8 mouse cellular contexts compared by ENCODE assay signal in the genomic region with DNA sequence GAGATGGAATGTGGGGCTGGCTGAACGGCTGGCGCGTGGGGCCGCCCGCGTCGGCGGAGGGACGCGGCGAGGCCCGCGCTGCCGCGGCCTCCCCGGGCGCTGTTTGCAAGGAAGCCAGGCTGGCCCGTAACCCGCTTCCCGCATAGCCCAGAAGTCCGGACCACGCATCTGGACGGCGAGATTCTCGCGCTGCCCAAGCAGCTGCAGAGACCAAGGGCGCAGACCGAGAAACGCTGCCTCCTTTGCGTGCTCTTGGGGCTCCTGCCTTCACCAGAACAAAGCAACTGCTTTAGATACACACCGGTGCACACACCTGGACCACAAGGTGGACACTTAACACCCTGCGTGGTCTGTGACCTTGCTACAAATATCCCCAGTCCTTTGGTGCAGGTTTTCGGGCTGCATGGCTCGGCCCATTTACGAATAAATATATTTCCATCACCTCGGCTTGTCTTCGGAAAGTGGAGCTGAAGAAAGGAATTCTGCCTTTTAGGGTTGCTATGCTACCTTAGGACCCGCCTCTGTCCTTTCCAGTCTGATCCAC. TPM values are rescaled to one million over a fixed set of nuclear protein-coding genes. Genes with fewer than 3 reads are reported as not detected.
DNase-seq lines count a peak whose midpoint lies in the region; ATAC-seq and TF ChIP-seq lines count a peak whose summit lies in the region.

No protein-coding gene starts in this region.

- 5% methylated on average over 38 of the region's 38 CpGs for WGBS in liver, adult 2 months
- WGBS in embryonic facial prominence, embryonic 13.5 days, result 1% methylated on average over 38 of the region's 38 CpGs
- WGBS in intestine, embryonic 15.5 days, result under 1% methylated on average over 38 of the region's 38 CpGs
- WGBS in neural tube, embryonic 12.5 days, result 2% methylated on average over 38 of the region's 38 CpGs

- H3K36me3 ChIP-seq in liver, adult 2 months (ENCODE audit: control insufficient read depth, insufficient read depth, low read length), result no peaks in the 10 kb centered on the region
- H3K36me3 ChIP-seq in embryonic facial prominence, embryonic 13.5 days, result 0 out of 2 replicates have a peak, but pooled peaks cover under 1% of the 10 kb centered on the region
- no peaks in the 10 kb centered on the region for H3K36me3 ChIP-seq in intestine, embryonic 15.5 days
- no peaks in the 10 kb centered on the region for H3K36me3 ChIP-seq in neural tube, embryonic 12.5 days

- peak overlapping the region; percentile 91 for H3K27ac ChIP-seq in liver, adult 2 months (replicated peaks; ENCODE audit: insufficient read depth, low read depth, low read length)
- peak overlapping the region; percentile 98 for H3K27ac ChIP-seq in embryonic facial prominence, embryonic 13.5 days
- H3K27ac ChIP-seq in intestine, embryonic 15.5 days, result peak overlapping the region; percentile 97
- H3K27ac ChIP-seq in neural tube, embryonic 12.5 days, result peak overlapping the region; percentile 92; the same call in 1 of the 2 replicates

- ATAC-seq in embryonic facial prominence, embryonic 13.5 days (ENCODE audit: insufficient number of reproducible peaks, insufficient read depth, low FRiP score, low TSS enrichment, low read depth), result no peak
- ATAC-seq in intestine, embryonic 15.5 days, result peak; percentile 1
- ATAC-seq in neural tube, embryonic 12.5 days (ENCODE audit: low FRiP score, low read depth), result peak; percentile 5

- TF ChIP-seq CTCF in liver, adult 2 months (IDR thresholded peaks at IDR 0.05; ENCODE audit: low read depth, low read length), result no peak

- peaks cover 9% of the 10 kb centered on the region; the same call in 1 of the 2 replicates for H3K79me2 ChIP-seq in liver, adult 2 months (ENCODE audit: control insufficient read depth, insufficient read depth, low read length)

- H3K4me1 ChIP-seq in liver, adult 2 months (ENCODE audit: control insufficient read depth, insufficient read depth, low read length), result peaks cover 4% of the 10 kb centered on the region; the same call in 1 of the 2 replicates
- peaks cover 20% of the 10 kb centered on the region for H3K4me1 ChIP-seq in embryonic facial prominence, embryonic 13.5 days
- H3K4me1 ChIP-seq in intestine, embryonic 15.5 days (replicated peaks), result peaks cover 22% of the 10 kb centered on the region
- H3K4me1 ChIP-seq in neural tube, embryonic 12.5 days, result peaks cover 25% of the 10 kb centered on the region

- H3K9ac ChIP-seq in liver, adult 2 months (ENCODE audit: low read depth, low read length), result peak overlapping the region; percentile 77
- H3K9ac ChIP-seq in embryonic facial prominence, embryonic 13.5 days, result peak overlapping the region; percentile 88
- H3K9ac ChIP-seq in intestine, embryonic 15.5 days, result peak overlapping the region; percentile 61
- H3K9ac ChIP-seq in neural tube, embryonic 12.5 days, result peak overlapping the region; percentile 64

- H3K27me3 ChIP-seq in liver, adult 2 months (ENCODE audit: control insufficient read depth, insufficient read depth, low read length), result no peaks in the 10 kb centered on the region
- 0 out of 2 replicates have a peak, but pooled peaks cover 4% of the 10 kb centered on the region for H3K27me3 ChIP-seq in embryonic facial prominence, embryonic 13.5 days
- H3K27me3 ChIP-seq in intestine, embryonic 15.5 days (replicated peaks), result no peaks in the 10 kb centered on the region
- H3K27me3 ChIP-seq in neural tube, embryonic 12.5 days (replicated peaks), result peaks cover 12% of the 10 kb centered on the region

- peak overlapping the region; percentile 98 for H3K4me2 ChIP-seq in embryonic facial prominence, embryonic 13.5 days
- H3K4me2 ChIP-seq in intestine, embryonic 15.5 days (replicated peaks), result peak overlapping the region; percentile 94
- peak overlapping the region; percentile 98 for H3K4me2 ChIP-seq in neural tube, embryonic 12.5 days (replicated peaks)

- DNase-seq in liver, adult 2 months (ENCODE audit: extremely low read depth, low read depth, low spot score), result no peak
- DNase-seq in liver, result no peak
- DNase-seq in cerebellum, adult 8-10 months, result no peak
- no peak for DNase-seq in layer of hippocampus, adult 9-11 months
- no peak for DNase-seq in spleen, postnatal 14 days (ENCODE audit: low spot score in 2 of 2)

- H3K4me3 ChIP-seq in liver, adult 2 months (ENCODE audit: insufficient read depth, low read depth, low read length), result peak overlapping the region; percentile 69
- peak overlapping the region; percentile 79 for H3K4me3 ChIP-seq in embryonic facial prominence, embryonic 13.5 days
- peak overlapping the region; percentile 72 for H3K4me3 ChIP-seq in intestine, embryonic 15.5 days (replicated peaks)
- H3K4me3 ChIP-seq in neural tube, embryonic 12.5 days, result peak overlapping the region; percentile 80

- no peaks in the 10 kb centered on the region for H3K9me3 ChIP-seq in embryonic facial prominence, embryonic 13.5 days
- no peaks in the 10 kb centered on the region for H3K9me3 ChIP-seq in intestine, embryonic 15.5 days
- H3K9me3 ChIP-seq in neural tube, embryonic 12.5 days, result no peaks in the 10 kb centered on the region

- no peak for TF ChIP-seq POLR2A in liver, adult 2 months (IDR thresholded peaks at IDR 0.05; ENCODE audit: extremely low read depth, insufficient read depth, low read length)

RNA-seq across cellular contexts. Expression of gene Foxo3, which starts 1.8 kb away (rescaled TPM):
- 34.2 and 35.4 TPM in 2 replicates for total RNA-seq in liver, adult 2 months (2014; rRNA removed)
- polyA plus RNA-seq in liver, adult 2 months (2012; rRNA removed), result 17.0 and 17.7 TPM in 2 replicates
- 8.0 and 8.6 TPM in 2 replicates for polyA plus RNA-seq in embryonic facial prominence, embryonic 13.5 days (2015; fragmentation: Nextera tagmentation; extraction: Ambion mirVana)
- 6.4 and 7.6 TPM in 2 replicates for polyA plus RNA-seq in intestine, embryonic 15.5 days (2015; fragmentation: Nextera tagmentation; extraction: Ambion mirVana)
- 3.4 and 4.3 TPM in 2 replicates for polyA plus RNA-seq in neural tube, embryonic 12.5 days (2016; fragmentation: Nextera tagmentation; extraction: Ambion mirVana)
